Mouse (Mus musculus) spleen, adult 12 weeks (tissue): Measurements from ENCODE around the gene Ms4a4d.

Source experiments
- DNase-seq: peaks from one replicate; pipeline ENCODE4 v3.0.0; 2022; ENCODE audit warnings: low spot score

Gene Ms4a4d

GRCm38 (mm10) chr19:11574965-11575364 lies 38.4 kb downstream of the Ms4a4d start:
- DNase-seq = no peak

GRCm38 (mm10) chr19:11589205-11589604 lies 52.6 kb downstream of the Ms4a4d start:
- no peak for DNase-seq

GRCm38 (mm10) chr19:11589891-11590449 lies 53.4 kb downstream of the Ms4a4d start:
- DNase-seq = no peak

GRCm38 (mm10) chr19:11601349-11601748 lies 64.7 kb downstream of the Ms4a4d start:
- no peak for DNase-seq

- peak; percentile 4 for DNase-seq
Measured at GRCm38 (mm10) chr19:11602026-11602425, 65.4 kb downstream of the Ms4a4d start.

- DNase-seq = no peak
Measured at GRCm38 (mm10) chr19:11604603-11605002, 68.0 kb downstream of the Ms4a4d start, which contains the start of gene Ms4a6d. Ms4a6d (minus strand) TSS chr19:11604849.
